Mouse (Mus musculus) B cell, adult 2 months (primary cell): Measurements from ENCODE around the gene Bbs9.

Experiments
- DNase-seq, 2 experiments: peaks; one replicate each; pipeline ENCODE4 v3.0.0; 2022

Bbs9 gene

DNA sequence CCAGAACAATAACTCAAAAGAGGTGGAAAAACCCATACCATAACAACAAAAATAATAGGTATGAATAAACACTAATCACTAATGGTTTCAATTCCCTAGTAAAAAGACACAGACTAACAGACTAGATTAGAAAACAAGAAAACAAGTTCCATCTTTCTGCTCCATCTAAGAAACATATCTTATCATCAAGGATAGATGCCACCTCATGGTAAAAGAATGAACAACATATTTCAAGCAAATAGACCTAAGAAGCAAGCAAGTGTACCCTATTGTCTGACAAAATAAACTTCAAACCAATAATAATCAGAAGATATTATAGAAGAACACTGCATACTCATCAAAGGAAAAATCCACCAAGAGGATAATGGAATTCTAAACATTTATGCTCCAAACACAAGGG lies 441.3 kb downstream of the Bbs9 start:
- DNase-seq = no peak

- DNase-seq = no peak
Measured at GRCm38 (mm10) chr9:22935645-22936044, 460.1 kb downstream of the Bbs9 start.
